27 mouse cellular contexts compared by ENCODE assay signal in genomic region chr10:36558736-36559135, GRCm38 (mm10). TPM values are rescaled to one million over a fixed set of nuclear protein-coding genes. Genes with fewer than 3 reads are reported as not detected.
A peak's percentile ranks its signal among the peaks of the same experiment; 100 is the strongest.
DNase-seq lines count a peak whose midpoint lies in the region; ATAC-seq and TF ChIP-seq lines count a peak whose summit lies in the region.
"Had no signal": no experiment of that assay in that cellular context is flagged by ENCODE, and none has a peak within 500 bp of the region (broad histone marks: within the 10 kb centered on the region; RNA-seq: fewer than 3 reads in every experiment).

No protein-coding gene starts in this region.

- DNase-seq in ES-CJ7 (ENCODE audit: low read depth, low spot score) (peak; percentile 7), ES-E14 (ENCODE audit: low read depth, low spot score) (peak; percentile 8), R1 (ENCODE audit: low read depth, low spot score) (peak; percentile 61), ZHBTc4 (ENCODE audit: low read depth, low spot score) (peak; percentile 52)
- no peak for DNase-seq in forebrain, embryonic 10.5 days (ENCODE audit: extremely low spot score, low spot score)
- no peak for DNase-seq in lung, postnatal 25 days (ENCODE audit: low spot score)
- DNase-seq in thymus, adult 18-20 months, result no peak
- DNase-seq: adrenal gland, adult 2 months; adrenal gland, adult 8-10 months; adrenal gland, postnatal 10 days; adrenal gland, postnatal 14 days; adrenal gland, postnatal 25 days; adrenal gland, postnatal 36 days; B cell, adult 2 months; cerebellum, adult 11 months; cerebellum, adult 11-12 months; cerebellum, adult 18-20 months; cerebellum, adult 2 months; cerebellum, adult 8-10 months; cerebellum, adult 9-10 months had no signal

- no peak overlapping the region for H3K4me2 ChIP-seq in forebrain, embryonic 12.5 days

- H3K9me3 ChIP-seq in ES-E14 (ENCODE audit: control insufficient read depth, insufficient read depth, low read depth, low read length), result no peaks in the 10 kb centered on the region
- H3K9me3 ChIP-seq in forebrain, embryonic 10.5 days, result no peaks in the 10 kb centered on the region
- no peaks in the 10 kb centered on the region for H3K9me3 ChIP-seq in forebrain, embryonic 12.5 days
- H3K9me3 ChIP-seq: G1E had no signal

- WGBS in forebrain, embryonic 10.5 days, result 89% methylated on average over 5 of the region's 5 CpGs
- 90% methylated on average over 5 of the region's 5 CpGs for WGBS in forebrain, embryonic 12.5 days

- no peak overlapping the region for H3K27ac ChIP-seq in ES-E14 (ENCODE audit: insufficient read depth, low read depth, low read length, poor library complexity, severe bottlenecking)
- no peak overlapping the region for H3K27ac ChIP-seq in forebrain, embryonic 10.5 days
- no peak overlapping the region for H3K27ac ChIP-seq in forebrain, embryonic 12.5 days

- no peak overlapping the region for H3K4me3 ChIP-seq in ES-E14 (ENCODE audit: insufficient read depth in 1 of 2, low read depth in 1 of 2, low read length in 2 of 2, poor library complexity in 1 of 2, severe bottlenecking in 1 of 2)
- no peak overlapping the region for H3K4me3 ChIP-seq in forebrain, embryonic 10.5 days
- H3K4me3 ChIP-seq in forebrain, embryonic 12.5 days (replicated peaks), result no peak overlapping the region

- no peak overlapping the region for H3K9ac ChIP-seq in ES-E14 (ENCODE audit: insufficient read depth, low read depth, low read length, poor library complexity, severe bottlenecking)
- no peak overlapping the region for H3K9ac ChIP-seq in forebrain, embryonic 12.5 days

- no peak for ATAC-seq in forebrain, embryonic 12.5 days (ENCODE audit: low FRiP score)
- ATAC-seq: activated CD4-positive, CD25-positive, alpha-beta regulatory T cell, adult 4 months; CD4-positive, CD25-positive, alpha-beta regulatory T cell, adult 4 months; Patski had no signal

- H3K4me1 ChIP-seq in ES-E14 (ENCODE audit: control insufficient read depth in 2 of 2, insufficient read depth in 2 of 2, low read length in 2 of 2, poor library complexity in 1 of 2), result no peaks in the 10 kb centered on the region
- H3K4me1 ChIP-seq in forebrain, embryonic 10.5 days, result no peaks in the 10 kb centered on the region
- H3K4me1 ChIP-seq in forebrain, embryonic 12.5 days, result 0 out of 2 replicates have a peak, but pooled peaks cover 2% of the 10 kb centered on the region

- no peaks in the 10 kb centered on the region for H3K36me3 ChIP-seq in ES-E14 (ENCODE audit: control insufficient read depth, insufficient read depth, low read length, poor library complexity, severe bottlenecking)
- H3K36me3 ChIP-seq in forebrain, embryonic 10.5 days (replicated peaks), result no peaks in the 10 kb centered on the region
- H3K36me3 ChIP-seq in forebrain, embryonic 12.5 days (replicated peaks), result no peaks in the 10 kb centered on the region
- H3K36me3 ChIP-seq: G1E had no signal

- no peaks in the 10 kb centered on the region for H3K27me3 ChIP-seq in forebrain, embryonic 10.5 days (ENCODE audit: poor library complexity, severe bottlenecking)
- H3K27me3 ChIP-seq in forebrain, embryonic 12.5 days, result no peaks in the 10 kb centered on the region
- H3K27me3 ChIP-seq: CH12.LX, Patski had no signal

- in situ Hi-C loops in ES-E14 (cut with MboI; ENCODE audit: low sequenced_read_pairs in 2 of 2, unreplicated experiment in 2 of 2), result no loop called here

TF ChIP-seq in ES-E14, 5 proteins besides CTCF, POLR2A, EP300 and RAD21:
- TF ChIP-seq MAFK (IDR thresholded peaks at IDR 0.05; ENCODE audit: insufficient read depth, low read depth, low read length) (no peak), HCFC1 (IDR thresholded peaks at IDR 0.05; ENCODE audit: borderline replicate concordance, insufficient read depth, low read length) (no peak), ZNF384 (IDR thresholded peaks at IDR 0.05; ENCODE audit: low read depth, low read length) (no peak), ZC3H11A (IDR thresholded peaks at IDR 0.05; ENCODE audit: borderline replicate concordance, low read depth, low read length) (no peak), CHD2 (IDR thresholded peaks at IDR 0.05; ENCODE audit: low read depth, low read length) (no peak)

RNA-seq across cellular contexts. Expression of gene Hs3st5, which starts 52.1 kb away (rescaled TPM):
- 0.13 and 0.21 TPM in 2 replicates for total RNA-seq in ES-E14 (2012; rRNA removed)
- 0.99 and 1.1 TPM in 2 replicates for polyA plus RNA-seq in forebrain, embryonic 10.5 days (2016; fragmentation: Nextera tagmentation; extraction: Ambion mirVana)
- 3.8 and 4.1 TPM in 2 replicates for polyA plus RNA-seq in forebrain, embryonic 12.5 days (2016; fragmentation: Nextera tagmentation; extraction: Ambion mirVana)
- total RNA-seq: CH12.LX, MEL had no signal
- polyA plus RNA-seq: activated CD4-positive, CD25-positive, alpha-beta regulatory T cell, adult 4 months; CD4-positive, CD25-positive, alpha-beta regulatory T cell, adult 4 months; G1E had no signal

Comparison
In these comparisons a context has a peak if more than half of its experiments do, and no peak if none do; other contexts are left out.
1. DNase-seq: peak in ES-CJ7 (single experiment), ES-E14 (single experiment), R1 (single experiment) and ZHBTc4 (single experiment); none in forebrain, embryonic 10.5 days (single experiment), lung, postnatal 25 days (single experiment) and thymus, adult 18-20 months (0 of 2).